Mouse (Mus musculus) E14TG2a.4 (cell line): ENCODE data around the gene Zfp62.
"Not testable (repeated sequence)": the region's sequence is repeated elsewhere in the genome, so short reads cannot be mapped to it uniquely, and the experiment has no call there.

ENCODE experiments used
- CTCF ChIP-seq: conservative IDR thresholded peaks from 2 replicates; pipeline ENCODE4 v1.5.1; 2014; ENCODE audit warnings: low read length
- NANOG ChIP-seq: IDR thresholded peaks from 2 replicates; pipeline ENCODE4 v1.6.1; 2014; ENCODE audit warnings: borderline replicate concordance, low read length, mixed read lengths
- POU5F1 ChIP-seq: IDR thresholded peaks from 2 replicates; pipeline ENCODE4 v1.6.1; 2014; ENCODE audit warnings: low read length, borderline replicate concordance

- not testable (repeated sequence) for TF ChIP-seq CTCF, POU5F1, NANOG
Measured at GRCm38 (mm10) chr11:49194771-49195170, 8.3 kb upstream of the Zfp62 start.
